Mouse (Mus musculus) MEL (cell line): ENCODE data around the gene Gbp8. TPM values are rescaled to one million over a fixed set of nuclear protein-coding genes. Genes with fewer than 3 reads are reported as not detected.

Source experiments
- DNase-seq: peaks from one replicate; pipeline ENCODE4 v3.0.0; 2011; ENCODE audit warnings: low read depth, low spot score
- H3K27ac ChIP-seq: 2 replicates; pipeline ENCODE4 v1.5.1; 2012; ENCODE audit warnings: low read depth, mild to moderate bottlenecking, control low read depth, low read length, moderate library complexity; ENCODE audit not compliant: control insufficient read depth
- H3K27me3 ChIP-seq, 2 experiments: fragments of 150-350 bp in 1 of 2; sonication (generic) in 1 of 2; 2 replicates each; pipeline ENCODE4 v1.6.1; 2012; ENCODE audit warnings: low read length in 2 of 2, mild to moderate bottlenecking in 2 of 2, improper control_type of control experiment in 1 of 2, moderate library complexity in 1 of 2; ENCODE audit not compliant: insufficient read depth in 2 of 2, control insufficient read depth in 1 of 2
- H3K36me3 ChIP-seq, 2 experiments: 2 replicates each; pipeline ENCODE4 v1.6.1; 2012 to 2014; ENCODE audit warnings: low read length in 2 of 2, improper control_type of control experiment in 1 of 2, inconsistent platforms in 1 of 2, mild to moderate bottlenecking in 1 of 2; ENCODE audit not compliant: insufficient read depth in 2 of 2, control insufficient read depth in 1 of 2
- H3K4me1 ChIP-seq, 2 experiments: fragments of 150-350 bp in 1 of 2; sonication (generic) in 1 of 2; 2 replicates each; pipeline ENCODE4 v1.6.1; 2012; ENCODE audit warnings: low read length in 2 of 2, improper control_type of control experiment in 1 of 2, mild to moderate bottlenecking in 1 of 2; ENCODE audit not compliant: insufficient read depth in 2 of 2, control insufficient read depth in 1 of 2
- H3K4me3 ChIP-seq, 2 experiments: fragments of 150-350 bp in 1 of 2; sonication (generic) in 1 of 2; 2 replicates each; pipeline ENCODE4 v1.5.1; 2012; ENCODE audit warnings: low read depth in 2 of 2, low read length in 2 of 2, mild to moderate bottlenecking in 2 of 2, moderate library complexity in 2 of 2, control low read depth in 1 of 2, improper control_type of control experiment in 1 of 2; ENCODE audit not compliant: control insufficient read depth in 1 of 2, insufficient read depth in 1 of 2
- H3K79me2 ChIP-seq: 2 replicates; pipeline ENCODE4 v1.6.1; 2012; ENCODE audit warnings: mild to moderate bottlenecking, low read length, moderate library complexity; ENCODE audit not compliant: control insufficient read depth, poor library complexity, insufficient read depth
- H3K9ac ChIP-seq: 2 replicates; pipeline ENCODE4 v1.6.1; 2012; ENCODE audit warnings: low read depth, mild to moderate bottlenecking, control low read depth, low read length, moderate library complexity; ENCODE audit not compliant: control insufficient read depth, poor library complexity, severe bottlenecking
- H3K9me3 ChIP-seq: fragments of 150-350 bp; sonication (generic); replicated peaks from 2 replicates; pipeline ENCODE4 v1.6.1; 2012; ENCODE audit warnings: mild to moderate bottlenecking, low read length, improper control_type of control experiment, moderate library complexity; ENCODE audit not compliant: insufficient read depth
- BHLHE40 ChIP-seq: IDR thresholded peaks from 2 replicates; pipeline ENCODE4 v1.6.1; 2012; ENCODE audit warnings: low read depth, mild to moderate bottlenecking, inconsistent platforms, low read length, improper control_type of control experiment, borderline replicate concordance
- CHD1 ChIP-seq: IDR thresholded peaks from 2 replicates; pipeline ENCODE4 v1.6.1; 2012; ENCODE audit warnings: low read depth, mild to moderate bottlenecking, inconsistent platforms, low read length, improper control_type of control experiment
- E2F4 ChIP-seq: IDR thresholded peaks from 2 replicates; pipeline ENCODE4 v1.6.1; 2011; ENCODE audit warnings: low read depth, low read length, improper control_type of control experiment, borderline replicate concordance
- ELF1 ChIP-seq: IDR thresholded peaks from 2 replicates; pipeline ENCODE4 v1.6.1; 2014; ENCODE audit warnings: low read depth, mild to moderate bottlenecking, inconsistent platforms, low read length, improper control_type of control experiment, moderate library complexity
- EP300 ChIP-seq, 2 experiments: IDR thresholded peaks; 2 replicates each; pipeline ENCODE4 v1.6.1; 2011; ENCODE audit warnings: improper control_type of control experiment in 2 of 2, low read length in 2 of 2, low read depth in 1 of 2, mild to moderate bottlenecking in 1 of 2
- GABPA ChIP-seq: IDR thresholded peaks from 2 replicates; pipeline ENCODE4 v1.6.1; 2012; ENCODE audit warnings: low read depth, mild to moderate bottlenecking, inconsistent platforms, low read length, improper control_type of control experiment, moderate library complexity
- MAFK ChIP-seq: IDR thresholded peaks from 2 replicates; pipeline ENCODE4 v1.6.1; 2011; ENCODE audit warnings: low read depth, mild to moderate bottlenecking, low read length, improper control_type of control experiment, borderline replicate concordance
- MAZ ChIP-seq: IDR thresholded peaks from 2 replicates; pipeline ENCODE4 v1.6.1; 2012; ENCODE audit warnings: low read depth, mild to moderate bottlenecking, inconsistent platforms, low read length, improper control_type of control experiment
- MEF2A ChIP-seq: IDR thresholded peaks from 2 replicates; pipeline ENCODE4 v1.6.1; 2014; ENCODE audit warnings: low read depth, mild to moderate bottlenecking, inconsistent platforms, low read length, improper control_type of control experiment; ENCODE audit not compliant: poor library complexity, insufficient replicate concordance, severe bottlenecking; ENCODE audit errors: extremely low read depth
- MYB ChIP-seq: IDR thresholded peaks from 2 replicates; pipeline ENCODE4 v1.6.1; 2011; ENCODE audit warnings: mild to moderate bottlenecking, low read depth, low read length, improper control_type of control experiment
- MYC ChIP-seq: IDR thresholded peaks from 2 replicates; pipeline ENCODE4 v1.6.1; 2011; ENCODE audit warnings: low read depth, mild to moderate bottlenecking, low read length, improper control_type of control experiment, moderate library complexity
- POLR2AphosphoS2 ChIP-seq: IDR thresholded peaks from 2 replicates; pipeline ENCODE4 v1.6.1; 2011; ENCODE audit warnings: low read length, improper control_type of control experiment
- POLR2AphosphoS5 ChIP-seq: IDR thresholded peaks from 2 replicates; pipeline ENCODE4 v1.6.1; 2012; ENCODE audit warnings: low read depth, borderline replicate concordance, mild to moderate bottlenecking, inconsistent platforms, low read length, moderate library complexity, mixed read lengths
- RAD21 ChIP-seq: IDR thresholded peaks from 2 replicates; pipeline ENCODE4 v1.6.1; 2011; ENCODE audit warnings: mild to moderate bottlenecking, low read depth, low read length, improper control_type of control experiment
- TAL1 ChIP-seq: IDR thresholded peaks from 2 replicates; pipeline ENCODE4 v1.6.1; 2012; ENCODE audit warnings: mild to moderate bottlenecking, inconsistent platforms, low read length, moderate library complexity, mixed read lengths
- TBP ChIP-seq: IDR thresholded peaks from 2 replicates; pipeline ENCODE4 v1.8.0; 2011; ENCODE audit warnings: low read depth, low read length, improper control_type of control experiment
- TCF12 ChIP-seq: IDR thresholded peaks from 2 replicates; pipeline ENCODE4 v1.6.1; 2014; ENCODE audit warnings: low read depth, mild to moderate bottlenecking, inconsistent platforms, low read length, improper control_type of control experiment, moderate library complexity
- ZKSCAN1 ChIP-seq: IDR thresholded peaks from 2 replicates; pipeline ENCODE4 v1.6.1; 2012; ENCODE audit warnings: low read depth, mild to moderate bottlenecking, inconsistent platforms, low read length, improper control_type of control experiment, moderate library complexity
- polyA plus RNA-seq, 2 experiments: library from polyadenylated mRNA; stranded (reverse) in 1 of 2; unstranded in 1 of 2; fragments of >175 nt in 1 of 2; fragments of >200 nt in 1 of 2; gene quantifications; 2 replicates each; pipeline versions ENCODE4 v1.2.1 to v1.2.4; 2012; ENCODE audit warnings: low replicate concordance in 2 of 2, low read depth in 1 of 2; ENCODE audit not compliant: insufficient read length in 2 of 2, insufficient read depth in 1 of 2, missing spikeins in 1 of 2
- total RNA-seq: library from RNA; depleted of rRNA; stranded (reverse); fragments of 300-350 nt; gene quantifications from 2 replicates; pipeline ENCODE4 v1.2.3, GENCODE M21; 2012

Gene Gbp8
- total and polyA plus RNA-seq, 3 experiments, result not detected

GRCm38 (mm10) chr5:105115740-105116139 lies 23.6 kb downstream of the Gbp8 start:
- H3K4me1 ChIP-seq, result no peaks in the 10 kb centered on the region
- no peaks in the 10 kb centered on the region for H3K27me3 ChIP-seq
- no peak overlapping the region for H3K9ac ChIP-seq
- TF ChIP-seq POLR2AphosphoS5 (no peak), MYC (no peak), MAFK (no peak), GABPA (no peak), ZKSCAN1 (no peak), POLR2AphosphoS2 (no peak), E2F4 (no peak), TBP (no peak), CHD1 (no peak), BHLHE40 (no peak), MEF2A (no peak), TAL1 (no peak), MYB (no peak), TCF12 (no peak), RAD21 (no peak)
- no peak for DNase-seq
- H3K27ac ChIP-seq, result no peak overlapping the region
- no peaks in the 10 kb centered on the region for H3K79me2 ChIP-seq
- no peaks in the 10 kb centered on the region for H3K36me3 ChIP-seq
- no peak overlapping the region for H3K4me3 ChIP-seq
- H3K9me3 ChIP-seq, result no peaks in the 10 kb centered on the region

GRCm38 (mm10) chr5:105114696-105115095 lies 24.6 kb downstream of the Gbp8 start:
- H3K4me3 ChIP-seq, result no peak overlapping the region
- H3K36me3 ChIP-seq, result no peaks in the 10 kb centered on the region
- DNase-seq, result no peak
- no peaks in the 10 kb centered on the region for H3K27me3 ChIP-seq
- TF ChIP-seq EP300 (IDR thresholded peaks at IDR 0.05; ENCODE audit: low read depth in 1 of 2, low read length in 2 of 2) (no peak), MAZ (no peak), TCF12 (no peak), BHLHE40 (no peak), MYC (no peak), ELF1 (no peak)
- H3K27ac ChIP-seq, result no peak overlapping the region
- H3K79me2 ChIP-seq, result no peaks in the 10 kb centered on the region
- H3K4me1 ChIP-seq, result no peaks in the 10 kb centered on the region
- H3K9ac ChIP-seq, result no peak overlapping the region
- no peaks in the 10 kb centered on the region for H3K9me3 ChIP-seq
